Mouse (Mus musculus) liver, embryonic 12.5 days (tissue): ENCODE results near the gene Rala. TPM values are rescaled to one million over a fixed set of nuclear protein-coding genes. Genes with fewer than 3 reads are reported as not detected.
A peak's percentile ranks its signal among the peaks of the same experiment; 100 is the strongest.

ENCODE experiments used
- ATAC-seq: fragments of 200-750 bp; cut with Nextera tagmentation; 2 replicates; pipeline ENCODE4 v1.8.0; 2017; ENCODE audit warnings: moderate number of reproducible peaks, mild to moderate bottlenecking, moderate library complexity
- H3K27ac ChIP-seq: fragments of 300-500 bp; sonication (generic); 2 replicates; pipeline ENCODE4 v1.5.1; 2016; ENCODE audit warnings: mild to moderate bottlenecking
- H3K27me3 ChIP-seq: fragments of 300-500 bp; sonication (generic); replicated peaks from 2 replicates; pipeline ENCODE4 v1.6.1; 2016; ENCODE audit warnings: mild to moderate bottlenecking, moderate library complexity
- H3K36me3 ChIP-seq: fragments of 300-500 bp; sonication (generic); 2 replicates; pipeline ENCODE4 v1.6.1; 2016; ENCODE audit warnings: mild to moderate bottlenecking, moderate library complexity
- H3K4me1 ChIP-seq: fragments of 300-500 bp; sonication (generic); 2 replicates; pipeline ENCODE4 v1.6.1; 2016
- H3K4me2 ChIP-seq: fragments of 300-500 bp; sonication (generic); 2 replicates; pipeline ENCODE4 v1.6.1; 2016; ENCODE audit warnings: mild to moderate bottlenecking, moderate library complexity
- H3K4me3 ChIP-seq: fragments of 300-500 bp; sonication (generic); 2 replicates; pipeline ENCODE4 v1.5.1; 2016; ENCODE audit warnings: mild to moderate bottlenecking, moderate library complexity
- H3K9ac ChIP-seq: fragments of 300-500 bp; sonication (generic); 2 replicates; pipeline ENCODE4 v1.6.1; 2016; ENCODE audit warnings: mild to moderate bottlenecking, moderate library complexity
- H3K9me3 ChIP-seq: fragments of 300-500 bp; sonication (generic); replicated peaks from 2 replicates; pipeline ENCODE4 v1.6.1; 2016; ENCODE audit warnings: mild to moderate bottlenecking, moderate library complexity
- WGBS: fragments of 180-500 bp; shearing (Covaris S2); methylation state at CpG from one replicate; pipeline ENCODE4 v1.1.7; 2016; ENCODE audit not compliant: insufficient replicate concordance; 5-methylcytosine and 5-hydroxymethylcytosine counted together
- polyA plus RNA-seq: library from polyadenylated mRNA; unstranded; fragments of >200 nt; fragmentation: Nextera tagmentation; extraction: Ambion mirVana; gene quantifications from 2 replicates; pipeline ENCODE4 v1.2.1, GENCODE M21; 2016

The Rala gene
- polyA plus RNA-seq, 1 experiment from 2014 or later = 30.4 TPM

DNA sequence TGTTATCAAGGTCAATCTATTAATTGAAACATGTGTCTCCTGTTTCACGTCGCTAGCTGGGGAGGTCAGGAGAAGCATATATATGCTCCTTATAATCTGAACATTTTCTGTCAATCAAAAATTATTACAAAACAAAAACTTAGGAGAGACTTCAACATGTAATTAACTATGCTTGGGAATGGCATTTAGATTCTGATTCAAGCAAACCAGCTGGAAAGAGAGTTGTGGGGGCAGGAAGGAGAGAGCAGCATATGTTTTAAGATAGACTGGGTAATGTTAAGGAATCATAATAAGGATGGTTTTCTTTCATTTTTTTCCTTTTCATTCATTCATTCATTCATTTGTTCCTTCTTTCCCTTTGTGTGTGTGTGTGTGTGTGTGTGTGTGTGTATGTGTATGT is 77.3 kb downstream of the Rala start:
- Histone ChIP-seq H3K36me3 (no peaks in the 10 kb centered on the region), H3K4me1 (no peaks in the 10 kb centered on the region), H3K9ac (no peak overlapping the region), H3K9me3 (no peaks in the 10 kb centered on the region), H3K27ac (no peak overlapping the region), H3K4me2 (no peak overlapping the region), H3K4me3 (no peak overlapping the region), H3K27me3 (no peaks in the 10 kb centered on the region)
- ATAC-seq = no peak
- 77% methylated on average over 2 of the region's 2 CpGs for WGBS

GRCm38 (mm10) chr13:17860536-17860935 is 83.5 kb downstream of the Rala start:
- Histone ChIP-seq H3K9me3 (no peaks in the 10 kb centered on the region), H3K27me3 (no peaks in the 10 kb centered on the region), H3K4me3 (no peak overlapping the region), H3K27ac (no peak overlapping the region), H3K36me3 (no peaks in the 10 kb centered on the region), H3K4me1 (peaks cover under 1% of the 10 kb centered on the region; the same call in 1 of the 2 replicates), H3K4me2 (no peak overlapping the region), H3K9ac (no peak overlapping the region)
- 76% methylated on average over 6 of the region's 6 CpGs for WGBS
- no peak for ATAC-seq

DNA sequence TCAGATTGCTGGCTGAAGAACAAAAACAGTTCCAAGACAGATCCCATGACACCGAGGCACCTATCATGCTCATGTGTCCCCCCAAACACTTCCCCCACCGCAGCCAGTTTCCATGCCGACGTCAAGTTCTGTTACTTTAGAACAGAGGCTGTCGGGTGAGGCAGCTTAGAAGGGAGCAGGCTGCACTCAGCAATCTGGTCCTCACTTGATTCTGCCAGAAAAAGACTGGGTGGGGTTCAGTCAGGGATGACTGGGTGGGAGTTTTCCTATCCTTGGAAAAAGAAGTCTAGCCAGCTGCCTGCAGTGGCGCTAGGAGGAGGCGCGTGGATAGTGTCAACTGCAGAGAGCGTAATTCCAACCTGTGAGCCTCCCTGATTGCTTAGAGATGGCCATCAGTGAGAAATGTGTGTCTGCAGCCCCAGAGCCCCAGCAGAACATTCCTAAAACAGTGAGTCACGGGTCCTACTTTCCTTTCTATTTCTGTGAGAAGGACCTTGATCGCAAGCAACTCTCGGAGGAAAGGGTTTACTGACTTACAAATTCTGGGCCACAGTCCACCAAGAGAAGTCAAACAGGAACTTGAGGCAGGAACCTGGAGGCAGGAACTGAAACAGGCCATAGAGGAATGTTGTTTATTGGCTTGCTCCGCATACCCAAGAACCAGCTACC is 84.5 kb downstream of the Rala start:
- H3K4me2 ChIP-seq = no peak overlapping the region
- ATAC-seq = no peak
- no peak overlapping the region for H3K27ac ChIP-seq
- WGBS = 77% methylated on average over 13 of the region's 13 CpGs
- 0 out of 2 replicates have a peak, but pooled peaks cover 4% of the 10 kb centered on the region for H3K27me3 ChIP-seq
- peaks cover 4% of the 10 kb centered on the region; the same call in 1 of the 2 replicates for H3K4me1 ChIP-seq
- H3K9ac ChIP-seq = no peak overlapping the region
- H3K36me3 ChIP-seq = no peaks in the 10 kb centered on the region
- no peaks in the 10 kb centered on the region for H3K9me3 ChIP-seq
- H3K4me3 ChIP-seq = no peak overlapping the region

GRCm38 (mm10) chr13:17857046-17857445 is 87.0 kb downstream of the Rala start:
- Histone ChIP-seq H3K9ac (no peak overlapping the region), H3K4me2 (no peak overlapping the region), H3K4me1 (peaks cover 4% of the 10 kb centered on the region; the same call in 1 of the 2 replicates), H3K9me3 (no peaks in the 10 kb centered on the region), H3K4me3 (no peak overlapping the region), H3K27me3 (0 out of 2 replicates have a peak, but pooled peaks cover 4% of the 10 kb centered on the region), H3K36me3 (no peaks in the 10 kb centered on the region), H3K27ac (no peak overlapping the region)
- no peak for ATAC-seq
- 69% methylated on average over 9 of the region's 9 CpGs for WGBS

- Histone ChIP-seq H3K4me2 (peak overlapping the region; percentile 36), H3K9ac (no peak overlapping the region), H3K4me1 (peaks cover 4% of the 10 kb centered on the region; the same call in 1 of the 2 replicates), H3K36me3 (no peaks in the 10 kb centered on the region), H3K27me3 (0 out of 2 replicates have a peak, but pooled peaks cover 4% of the 10 kb centered on the region), H3K4me3 (no peak overlapping the region), H3K27ac (no peak overlapping the region), H3K9me3 (no peaks in the 10 kb centered on the region)
- ATAC-seq = 0 out of 2 replicates have a peak, but pooled peaks have one; percentile 51
- 6% methylated on average over 13 of the region's 13 CpGs for WGBS
Measured at GRCm38 (mm10) chr13:17855492-17856138, 88.4 kb downstream of the Rala start.

GRCm38 (mm10) chr13:17854755-17855154 is 89.3 kb downstream of the Rala start:
- ATAC-seq = no peak
- Histone ChIP-seq H3K4me1 (peaks cover 4% of the 10 kb centered on the region; the same call in 1 of the 2 replicates), H3K36me3 (no peaks in the 10 kb centered on the region), H3K9ac (no peak overlapping the region), H3K9me3 (no peaks in the 10 kb centered on the region), H3K27me3 (0 out of 2 replicates have a peak, but pooled peaks cover 4% of the 10 kb centered on the region), H3K4me2 (no peak overlapping the region), H3K4me3 (no peak overlapping the region), H3K27ac (no peak overlapping the region)
- 32% methylated on average over 6 of the region's 6 CpGs for WGBS

DNA sequence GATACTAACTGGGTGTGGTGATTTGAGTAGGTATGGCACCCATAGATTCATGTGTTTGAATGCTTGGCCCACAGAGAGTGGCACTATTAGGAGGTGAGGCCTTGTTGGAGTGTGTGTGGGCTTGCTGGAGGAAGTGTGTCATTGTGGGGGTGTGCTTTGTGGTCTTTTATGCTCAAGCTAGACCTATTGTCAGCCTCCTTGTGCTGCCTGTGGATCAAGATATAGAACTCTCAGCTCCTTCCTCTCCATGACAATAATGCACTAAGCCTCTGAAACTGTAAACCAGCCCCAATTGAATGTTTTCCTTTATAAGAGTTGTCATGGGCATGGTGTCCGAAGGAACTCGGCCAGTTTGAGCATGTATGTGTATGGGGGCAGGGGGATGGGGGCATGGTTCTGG is 100.7 kb downstream of the Rala start:
- ATAC-seq = no peak
- H3K27ac ChIP-seq = no peak overlapping the region

DNA sequence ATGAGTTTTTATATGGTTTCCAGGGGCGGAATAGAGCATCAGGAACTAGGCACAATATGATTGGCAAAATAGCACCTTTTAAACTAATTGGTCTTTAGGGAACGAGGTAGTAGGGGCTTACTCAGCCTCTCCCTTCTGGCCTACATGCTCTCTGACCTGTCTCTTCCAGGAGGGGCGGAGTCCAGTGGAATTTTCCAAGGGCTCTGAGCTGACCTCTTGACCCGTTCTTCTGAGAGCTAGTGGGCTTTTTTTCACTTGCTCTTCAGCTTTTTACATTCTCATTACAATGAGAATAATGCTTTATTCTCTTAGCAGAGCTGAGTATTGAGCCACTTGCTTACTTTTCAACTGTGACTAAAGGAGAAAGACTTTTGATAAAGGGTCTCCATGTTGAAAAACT is 101.3 kb downstream of the Rala start:
- Histone ChIP-seq H3K27me3 (no peaks in the 10 kb centered on the region), H3K9me3 (no peaks in the 10 kb centered on the region), H3K4me1 (no peaks in the 10 kb centered on the region), H3K4me3 (no peak overlapping the region), H3K27ac (no peak overlapping the region), H3K9ac (no peak overlapping the region), H3K4me2 (no peak overlapping the region), H3K36me3 (no peaks in the 10 kb centered on the region)
- no peak for ATAC-seq
- 45% methylated on average over 4 of the region's 4 CpGs for WGBS

More for the DNA sequence above, 100.7 kb downstream of the Rala start:
- H3K9ac ChIP-seq = no peak overlapping the region
- no peaks in the 10 kb centered on the region for H3K4me1 ChIP-seq
- H3K4me2 ChIP-seq = no peak overlapping the region
- no peaks in the 10 kb centered on the region for H3K36me3 ChIP-seq
- 64% methylated on average over 2 of the region's 2 CpGs for WGBS
- no peaks in the 10 kb centered on the region for H3K27me3 ChIP-seq
- no peak overlapping the region for H3K4me3 ChIP-seq
- no peaks in the 10 kb centered on the region for H3K9me3 ChIP-seq

GRCm38 (mm10) chr13:17839137-17839536 is 104.9 kb downstream of the Rala start:
- H3K36me3 ChIP-seq = no peaks in the 10 kb centered on the region
- H3K27me3 ChIP-seq = no peaks in the 10 kb centered on the region
- 79% methylated on average over 5 of the region's 5 CpGs for WGBS
- H3K4me1 ChIP-seq = no peaks in the 10 kb centered on the region
- ATAC-seq = no peak; the same call in 1 of the 2 replicates
- H3K9ac ChIP-seq = no peak overlapping the region
- no peak overlapping the region for H3K4me2 ChIP-seq
- no peak overlapping the region for H3K27ac ChIP-seq
- H3K9me3 ChIP-seq = no peaks in the 10 kb centered on the region
- H3K4me3 ChIP-seq = no peak overlapping the region

GRCm38 (mm10) chr13:17838484-17838851 is 105.6 kb downstream of the Rala start:
- Histone ChIP-seq H3K9me3 (no peaks in the 10 kb centered on the region), H3K9ac (no peak overlapping the region), H3K4me3 (no peak overlapping the region), H3K4me1 (no peaks in the 10 kb centered on the region), H3K4me2 (no peak overlapping the region), H3K27ac (no peak overlapping the region), H3K27me3 (no peaks in the 10 kb centered on the region), H3K36me3 (no peaks in the 10 kb centered on the region)
- 24% methylated on average over 4 of the region's 4 CpGs for WGBS
- ATAC-seq = 0 out of 2 replicates have a peak, but pooled peaks have one; percentile 18

GRCm38 (mm10) chr13:17837610-17838483 is 106.2 kb downstream of the Rala start:
- H3K9ac ChIP-seq = no peak overlapping the region
- H3K4me1 ChIP-seq = no peaks in the 10 kb centered on the region
- no peak for ATAC-seq
- H3K9me3 ChIP-seq = no peaks in the 10 kb centered on the region
- no peak overlapping the region for H3K4me3 ChIP-seq
- no peaks in the 10 kb centered on the region for H3K27me3 ChIP-seq
- H3K4me2 ChIP-seq = no peak overlapping the region
- 36% methylated on average over 16 of the region's 16 CpGs for WGBS
- no peak overlapping the region for H3K27ac ChIP-seq
- no peaks in the 10 kb centered on the region for H3K36me3 ChIP-seq

- Histone ChIP-seq H3K4me3 (no peak overlapping the region), H3K36me3 (no peaks in the 10 kb centered on the region), H3K9me3 (no peaks in the 10 kb centered on the region), H3K4me2 (no peak overlapping the region), H3K9ac (no peak overlapping the region), H3K27ac (no peak overlapping the region), H3K27me3 (no peaks in the 10 kb centered on the region), H3K4me1 (no peaks in the 10 kb centered on the region)
- WGBS = 42% methylated on average over 7 of the region's 7 CpGs
- no peak for ATAC-seq
Measured at GRCm38 (mm10) chr13:17836808-17837207, 107.2 kb downstream of the Rala start.
